Mouse (Mus musculus) cerebellum, adult 11-12 months (tissue): ENCODE results near the gene Col18a1.
A peak's percentile ranks its signal among the peaks of the same experiment; 100 is the strongest.

Experiments
- DNase-seq: peaks from one replicate; pipeline ENCODE4 v3.0.0; 2022

Gene Col18a1

GRCm38 (mm10) chr10:77048196-77048595 is 118.2 kb downstream of the Col18a1 start:
- DNase-seq, result no peak

DNA sequence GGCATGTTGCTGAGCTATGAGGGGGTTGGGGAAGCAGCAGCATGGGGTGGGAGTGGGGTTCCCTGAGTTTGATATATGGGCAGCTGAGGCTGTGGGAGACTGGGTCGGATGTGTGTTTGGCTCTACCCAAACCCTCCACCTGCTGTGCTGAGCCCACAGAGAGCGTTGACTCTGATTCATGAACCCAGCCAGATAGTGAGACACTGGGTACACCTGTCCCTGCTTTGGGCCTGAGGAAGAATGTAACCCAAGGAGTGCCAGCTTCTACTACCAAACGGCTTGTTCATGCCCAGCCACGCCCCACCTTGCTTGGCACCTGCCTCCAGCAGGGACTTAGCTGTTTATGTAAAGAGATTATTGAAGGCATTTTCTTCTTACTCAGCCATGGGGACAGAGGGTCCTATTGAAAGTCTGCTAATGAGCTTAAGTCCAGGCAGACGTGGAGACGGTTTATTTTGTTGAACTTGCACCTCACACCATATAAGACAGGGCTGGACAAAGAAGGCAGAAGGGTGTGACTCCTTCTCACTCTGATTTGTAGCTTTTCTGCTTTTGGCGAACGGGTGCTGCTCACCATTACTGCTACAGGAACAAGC is 127.7 kb downstream of the Col18a1 start:
- no peak for DNase-seq

- DNase-seq, result no peak
Observed at GRCm38 (mm10) chr10:77035487-77035886, 130.9 kb downstream of the Col18a1 start.

DNA sequence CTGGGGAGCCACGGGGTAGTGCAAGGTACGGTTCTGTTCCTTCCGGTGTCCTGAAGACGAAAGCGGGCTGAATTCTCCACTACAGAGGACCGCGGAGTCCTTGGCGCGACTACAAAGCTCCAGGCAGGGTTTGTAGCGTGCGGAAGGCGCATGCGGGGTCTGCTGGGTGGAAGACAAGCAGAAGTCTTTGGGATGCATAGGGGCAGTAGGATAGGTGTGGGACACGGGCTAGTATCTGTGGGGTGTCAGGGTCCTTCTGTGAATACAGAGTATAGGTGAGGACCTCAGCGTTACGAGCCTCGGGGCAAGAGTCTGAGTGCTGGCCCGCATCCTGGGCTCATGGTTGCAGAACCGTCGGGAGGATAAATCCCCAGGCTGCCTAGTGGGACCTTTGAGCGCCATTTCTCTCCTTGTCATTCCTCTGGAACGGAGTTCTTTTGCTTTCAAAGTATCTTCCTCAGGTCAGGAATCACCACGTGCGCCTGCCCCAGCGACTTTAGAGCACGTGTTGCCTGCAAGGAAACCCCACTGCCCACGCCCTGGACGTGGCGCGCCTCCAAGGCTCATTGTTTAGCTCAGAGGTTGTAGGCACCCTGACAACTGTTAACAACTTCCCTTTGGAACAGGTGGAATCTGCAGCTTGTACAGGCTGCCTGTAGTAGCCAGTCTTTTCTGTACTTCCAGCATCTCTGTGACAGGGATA is 132.9 kb downstream of the Col18a1 start:
- peak; percentile 73 for DNase-seq

- DNase-seq, result peak; percentile 96
Observed at GRCm38 (mm10) chr10:77032591-77033322, 133.6 kb downstream of the Col18a1 start.

GRCm38 (mm10) chr10:77031768-77032375 is 134.5 kb downstream of the Col18a1 start, which contains the start of gene Slc19a1:
Gene Slc19a1 (plus strand): TSS chr10:77032241.
- DNase-seq, result peak; percentile 61

DNA sequence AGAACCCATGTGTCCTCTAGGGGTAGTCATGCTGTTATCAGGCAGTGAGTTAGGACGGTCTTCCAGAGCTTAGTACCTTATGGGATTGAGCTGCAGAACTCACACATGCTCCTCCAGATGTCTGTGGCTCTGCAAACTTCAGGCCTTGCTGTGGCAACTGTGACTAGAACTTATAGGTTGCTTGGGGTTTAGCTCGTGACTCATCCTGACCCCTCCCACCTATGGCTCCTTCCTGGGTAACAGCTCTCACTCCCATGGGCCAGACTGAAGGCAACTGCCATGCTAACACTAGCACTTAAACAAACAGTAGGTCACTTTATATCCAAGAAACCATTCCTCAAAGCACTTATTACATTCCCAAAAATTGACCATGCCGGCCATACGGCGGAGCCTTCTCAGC is 135.7 kb downstream of the Col18a1 start:
- no peak for DNase-seq

GRCm38 (mm10) chr10:77029761-77030160 is 136.6 kb downstream of the Col18a1 start:
- DNase-seq, result no peak

DNA sequence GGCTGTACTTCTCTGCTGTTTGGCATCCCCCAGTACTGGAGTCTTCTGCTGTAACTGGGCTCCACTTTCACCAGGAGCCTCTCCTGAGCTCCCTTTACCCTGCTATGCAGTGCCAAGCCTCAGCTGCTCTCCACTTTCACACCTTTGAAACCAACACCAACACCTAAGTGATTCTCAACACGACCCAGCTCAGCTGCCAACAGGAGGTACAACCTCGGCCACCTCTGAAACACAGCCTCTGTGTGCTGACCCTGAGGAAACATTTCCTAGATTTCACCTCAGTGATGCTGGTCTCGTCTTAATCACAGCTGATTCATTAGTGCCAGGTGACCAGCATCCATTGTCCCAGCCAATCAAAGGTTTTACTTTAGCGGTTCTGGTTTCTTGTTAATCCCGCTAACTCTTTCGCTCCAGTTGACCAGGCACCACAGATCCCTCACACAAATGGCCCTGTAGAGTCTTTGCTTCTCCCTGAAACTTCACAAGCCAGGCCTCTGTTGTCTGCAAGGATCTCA is 137.5 kb downstream of the Col18a1 start:
- no peak for DNase-seq

DNA sequence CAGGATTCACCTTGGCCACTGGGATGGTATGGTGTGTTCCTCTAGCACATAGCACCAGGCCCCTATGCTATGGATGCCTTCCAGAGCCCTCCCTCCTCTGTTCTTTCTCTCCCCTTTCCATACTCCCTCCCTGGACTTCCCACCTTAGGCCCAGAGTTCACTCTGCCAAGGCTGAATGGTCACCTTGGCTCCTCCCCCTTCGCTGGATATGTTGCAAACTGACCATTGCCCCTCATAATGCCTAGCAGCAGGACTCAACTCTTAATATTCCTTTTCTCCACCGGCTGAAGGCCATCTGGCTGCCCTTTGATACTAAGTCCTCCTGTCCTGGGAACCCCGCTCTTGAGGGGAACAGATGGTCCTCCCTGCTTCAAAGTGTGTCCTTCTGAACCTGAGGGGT is 139.4 kb downstream of the Col18a1 start:
- no peak for DNase-seq

DNA sequence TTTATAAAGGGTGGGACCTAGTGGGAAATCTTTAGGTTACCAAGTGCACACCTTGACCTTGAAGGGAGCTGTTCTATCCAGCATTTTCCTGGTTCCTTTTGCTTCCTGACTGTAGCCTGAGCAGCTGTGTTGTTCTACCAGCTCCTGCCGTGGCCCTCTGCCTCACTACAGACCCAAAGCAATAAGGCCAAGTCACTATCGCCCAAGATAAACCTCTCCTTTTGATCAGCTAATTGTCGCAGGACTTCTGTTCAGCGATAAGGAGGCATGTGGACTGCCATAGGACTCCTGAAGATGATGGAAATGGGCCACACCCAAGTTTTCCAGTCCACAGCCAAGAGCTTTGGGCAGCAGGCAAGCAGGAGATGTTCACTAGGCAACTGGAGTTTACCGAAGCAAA is 142.1 kb downstream of the Col18a1 start:
- no peak for DNase-seq

GRCm38 (mm10) chr10:77022301-77023130 is 143.8 kb downstream of the Col18a1 start:
- no peak for DNase-seq

- peak; percentile 88 for DNase-seq
Observed at GRCm38 (mm10) chr10:77021399-77022052, 144.8 kb downstream of the Col18a1 start.

- DNase-seq, result no peak
Observed at GRCm38 (mm10) chr10:77017662-77018061, 148.7 kb downstream of the Col18a1 start.

- no peak for DNase-seq
Observed at GRCm38 (mm10) chr10:77017061-77017460, 149.3 kb downstream of the Col18a1 start.

GRCm38 (mm10) chr10:77016499-77016898 is 149.8 kb downstream of the Col18a1 start:
- DNase-seq, result no peak

DNA sequence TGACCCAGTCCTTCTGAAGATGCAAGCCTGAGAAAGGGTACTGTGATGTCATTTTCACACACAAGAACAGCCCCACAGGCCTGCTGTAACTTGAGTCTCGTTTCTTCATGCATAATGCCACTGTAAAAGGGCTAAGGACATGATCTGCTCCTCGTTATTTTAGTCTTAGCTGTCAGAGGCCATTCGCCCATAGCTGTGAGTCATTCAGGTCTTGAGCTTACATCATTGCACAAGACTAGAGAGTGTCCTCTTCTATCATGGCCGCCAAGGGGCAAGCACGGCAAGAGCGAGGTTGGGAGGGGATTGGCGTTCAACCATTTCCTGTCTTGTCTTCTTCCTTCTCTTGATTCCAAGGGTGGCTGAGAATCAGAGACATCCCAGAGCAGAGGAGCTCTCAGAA is 150.3 kb downstream of the Col18a1 start:
- DNase-seq, result no peak

GRCm38 (mm10) chr10:77011681-77012080 is 154.7 kb downstream of the Col18a1 start:
- DNase-seq, result no peak

- no peak for DNase-seq
Observed at GRCm38 (mm10) chr10:77008698-77009097, 157.7 kb downstream of the Col18a1 start.

DNA sequence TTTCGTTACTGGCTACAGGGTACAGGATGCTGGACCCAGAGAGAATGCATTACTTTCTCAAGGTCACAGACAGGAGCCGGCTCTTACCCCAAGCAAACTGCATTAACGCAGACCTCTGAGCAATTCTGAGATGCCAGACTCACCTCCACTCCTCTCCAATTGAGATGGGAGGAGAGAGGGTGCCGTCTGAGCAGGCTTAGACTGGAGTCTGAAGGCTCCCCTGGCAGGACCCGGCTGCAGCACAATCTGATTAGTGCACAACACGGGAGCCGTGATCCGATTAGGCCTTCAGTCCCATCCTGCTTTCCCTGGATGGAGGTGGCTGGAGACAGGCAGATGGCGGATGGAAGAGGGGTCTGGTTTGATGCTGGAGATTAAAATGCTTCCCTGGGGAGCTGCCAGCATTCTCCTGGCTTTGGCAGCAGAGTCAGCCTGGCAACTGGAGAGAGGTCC is 158.2 kb downstream of the Col18a1 start:
- peak; percentile 89 for DNase-seq

- DNase-seq, result peak; percentile 40
Observed at GRCm38 (mm10) chr10:77007433-77008108, 158.8 kb downstream of the Col18a1 start.
